Mouse (Mus musculus) G1E-ER4 (cell line): ENCODE measurements around the gene Nt5dc2. TPM values are rescaled to one million over a fixed set of nuclear protein-coding genes. Genes with fewer than 3 reads are reported as not detected.

Source experiments
- GATA1 ChIP-seq: IDR thresholded peaks from one replicate; pipeline ENCODE4 v1.8.0; 2012; ENCODE audit warnings: low read length, inconsistent platforms
- polyA plus RNA-seq: library from polyadenylated mRNA; stranded (reverse); fragments of >175 nt; gene quantifications from 2 replicates; pipeline ENCODE4 v1.2.3, GENCODE M21; 2012

The Nt5dc2 gene
- polyA plus RNA-seq, 1 experiment = 240 TPM

DNA sequence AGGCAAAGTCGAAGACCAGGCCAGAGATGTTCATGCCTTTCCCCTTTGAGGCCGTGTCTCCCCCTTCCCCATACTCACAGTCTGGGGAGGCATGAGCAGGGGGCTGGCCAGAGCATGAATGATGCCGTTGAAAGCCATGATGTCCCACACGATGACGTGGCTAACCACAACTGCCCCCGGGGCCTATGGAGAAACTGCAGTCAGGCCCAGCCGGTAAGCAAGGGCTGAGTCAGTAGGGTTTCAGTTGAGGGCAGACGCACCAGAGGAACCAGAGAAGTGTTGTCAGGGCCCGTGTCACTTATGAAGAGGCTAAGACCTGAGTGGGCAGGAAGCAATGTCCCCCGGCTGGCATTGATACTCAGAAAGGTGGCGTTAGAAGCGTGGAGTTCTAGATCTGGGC is 8.8 kb downstream of the Nt5dc2 start:
- no peak for TF ChIP-seq GATA1

GRCm38 (mm10) chr14:31140141-31140540 is 9.3 kb downstream of the Nt5dc2 start:
- no peak for TF ChIP-seq GATA1

- TF ChIP-seq GATA1 = no peak
Measured at GRCm38 (mm10) chr14:31141011-31141410, 10.2 kb downstream of the Nt5dc2 start.

GRCm38 (mm10) chr14:31145694-31146093 is 14.8 kb downstream of the Nt5dc2 start:
- no peak for TF ChIP-seq GATA1

- no peak for TF ChIP-seq GATA1
Measured at GRCm38 (mm10) chr14:31160196-31161150, 29.6 kb downstream of the Nt5dc2 start.

DNA sequence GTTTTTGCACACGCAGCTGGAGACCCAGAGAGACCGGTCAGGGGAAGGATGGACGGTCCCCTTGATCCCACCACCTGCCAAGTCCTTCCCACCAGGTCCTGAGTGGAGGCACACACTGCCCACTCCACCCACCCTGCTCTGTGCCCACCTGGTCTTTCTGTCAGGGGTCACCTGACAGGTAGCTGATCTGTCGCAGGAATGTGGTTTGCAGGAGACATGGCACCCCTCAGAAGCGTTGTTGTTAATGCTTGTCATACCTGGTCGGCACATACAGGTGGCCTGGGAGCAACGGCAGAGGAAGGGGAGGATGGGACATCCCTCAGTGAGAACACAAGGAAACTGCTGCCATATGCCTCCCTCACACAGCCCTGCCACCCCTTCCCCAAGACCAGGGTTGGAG is 30.3 kb downstream of the Nt5dc2 start:
- no peak for TF ChIP-seq GATA1

GRCm38 (mm10) chr14:31161638-31162037 is 30.8 kb downstream of the Nt5dc2 start:
- TF ChIP-seq GATA1 = no peak

- no peak for TF ChIP-seq GATA1
Measured at GRCm38 (mm10) chr14:31164067-31164466, 33.2 kb downstream of the Nt5dc2 start.

- TF ChIP-seq GATA1 = no peak
Measured at GRCm38 (mm10) chr14:31165010-31165409, 34.2 kb downstream of the Nt5dc2 start.

- no peak for TF ChIP-seq GATA1
Measured at GRCm38 (mm10) chr14:31165458-31165857, 34.6 kb downstream of the Nt5dc2 start.

GRCm38 (mm10) chr14:31165991-31166630 is 35.3 kb downstream of the Nt5dc2 start:
- TF ChIP-seq GATA1 = no peak

DNA sequence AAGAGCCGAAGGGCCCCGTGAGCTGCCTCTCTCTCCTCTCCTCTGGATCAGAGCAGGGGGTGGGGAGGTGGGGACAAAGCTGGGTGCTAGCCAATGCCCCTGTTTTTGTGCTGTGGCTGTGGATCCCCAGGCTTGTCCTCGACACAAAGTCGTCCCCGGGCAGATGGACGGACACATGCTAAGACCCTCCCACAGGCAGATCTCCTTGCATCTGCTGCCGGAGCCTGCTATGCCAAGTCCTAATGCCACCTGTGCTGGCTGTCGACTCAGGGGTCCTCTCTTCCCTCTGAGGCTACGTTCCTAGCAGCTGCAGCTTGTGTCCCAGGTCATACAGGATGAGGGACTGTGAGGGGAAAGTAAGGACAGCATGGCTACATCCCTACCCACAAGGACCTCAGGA is 36.0 kb downstream of the Nt5dc2 start:
- TF ChIP-seq GATA1 = no peak

GRCm38 (mm10) chr14:31168425-31168824 is 37.6 kb downstream of the Nt5dc2 start, which contains the start of gene Stab1:
Gene Stab1 (minus strand): TSS chr14:31168641.
- TF ChIP-seq GATA1 = no peak

DNA sequence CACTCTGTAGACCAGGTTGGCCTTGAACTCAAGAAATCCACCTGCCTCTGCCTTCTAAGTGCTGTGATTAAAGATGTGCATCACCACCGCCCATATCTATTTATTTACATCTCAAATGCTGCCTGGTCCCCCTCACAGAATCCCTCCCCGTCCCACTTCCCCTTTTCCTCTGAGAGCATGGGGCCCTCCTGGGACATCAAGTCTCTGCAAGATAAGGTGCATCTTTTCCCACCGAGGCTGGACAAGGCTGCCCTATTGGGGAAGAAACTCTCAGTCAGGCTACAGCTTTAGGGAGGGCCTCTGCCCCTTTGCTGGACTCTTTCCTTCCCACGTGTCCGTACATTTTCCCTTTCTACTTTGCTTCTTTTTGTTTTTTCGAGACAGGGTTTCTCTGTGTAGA is 38.7 kb downstream of the Nt5dc2 start:
- no peak for TF ChIP-seq GATA1

- no peak for TF ChIP-seq GATA1
Measured at GRCm38 (mm10) chr14:31170963-31171362, 40.1 kb downstream of the Nt5dc2 start.

DNA sequence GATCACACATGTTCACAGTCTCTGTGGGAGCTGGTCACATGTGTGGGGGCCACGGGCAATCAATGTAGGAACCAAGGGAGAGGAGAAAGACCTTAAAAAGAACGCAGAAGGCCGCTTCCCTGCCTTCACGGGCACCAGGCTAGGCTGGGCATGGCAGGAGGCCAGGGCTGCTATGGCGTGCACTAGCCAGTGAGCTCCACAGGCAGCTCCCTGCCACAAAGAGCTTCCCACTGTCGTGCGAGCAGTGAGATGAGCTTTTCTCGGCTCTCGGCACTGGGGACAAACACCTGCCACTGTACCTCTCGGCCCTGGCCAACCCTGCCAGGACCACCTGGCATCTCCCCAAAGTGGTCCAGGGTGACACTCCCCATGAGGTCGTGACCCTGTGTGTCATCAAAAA is 40.5 kb downstream of the Nt5dc2 start:
- TF ChIP-seq GATA1 = no peak

- TF ChIP-seq GATA1 = no peak
Measured at GRCm38 (mm10) chr14:31171821-31172220, 41.0 kb downstream of the Nt5dc2 start.
